Mouse (Mus musculus) c-Kit-positive CD71-negative TER-119-negative erythroid progenitor cells, embryonic 14.5 days (primary cell): ENCODE data around the gene Dbx1.
A peak's percentile ranks its signal among the peaks of the same experiment; 100 is the strongest.

ENCODE experiments used
- DNase-seq: peaks from one replicate; pipeline ENCODE4 v3.0.0-alpha.2; 2013; ENCODE audit warnings: low read depth

The Dbx1 gene

DNA sequence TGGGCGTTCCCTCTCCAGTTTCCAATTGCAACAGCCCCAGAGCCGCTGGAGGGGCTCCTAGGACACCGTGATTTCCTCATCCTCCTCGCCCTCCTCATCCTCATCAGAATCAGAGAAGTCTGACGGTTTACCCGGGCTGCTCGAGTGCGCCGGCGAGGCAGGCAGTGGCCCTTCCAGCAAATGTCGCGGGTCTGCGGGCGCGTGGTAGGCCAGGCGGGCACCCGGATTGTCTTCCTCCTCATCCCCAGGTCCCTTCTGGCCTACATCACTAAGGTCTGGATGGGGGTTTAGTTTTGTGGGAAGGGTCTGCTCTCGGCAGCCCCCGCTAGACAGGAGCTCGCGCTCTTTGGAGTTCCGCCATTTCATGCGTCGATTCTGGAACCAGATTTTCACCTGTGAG is 4.3 kb downstream of the Dbx1 start:
- DNase-seq, result no peak

GRCm38 (mm10) chr7:49631885-49632284 is 4.8 kb downstream of the Dbx1 start:
- no peak for DNase-seq

DNA sequence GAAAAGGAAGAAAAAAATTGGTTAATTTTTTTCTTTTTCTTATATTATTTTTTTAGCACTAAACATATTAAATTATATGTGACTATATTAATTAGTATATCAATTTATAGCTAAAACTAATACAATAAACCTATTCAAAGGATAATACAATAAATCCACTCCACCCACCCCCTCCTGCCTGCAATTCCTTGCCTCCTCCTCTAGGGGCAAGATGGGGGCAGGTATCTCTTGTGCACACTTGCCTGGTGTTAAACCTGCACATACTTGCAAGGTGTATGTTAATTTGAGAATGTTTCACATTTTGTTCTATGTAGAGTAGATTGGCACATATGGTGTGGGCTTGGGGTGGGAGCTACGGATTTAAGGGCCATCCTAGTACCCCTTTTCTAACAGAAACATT is 16.5 kb downstream of the Dbx1 start:
- no peak for DNase-seq

DNA sequence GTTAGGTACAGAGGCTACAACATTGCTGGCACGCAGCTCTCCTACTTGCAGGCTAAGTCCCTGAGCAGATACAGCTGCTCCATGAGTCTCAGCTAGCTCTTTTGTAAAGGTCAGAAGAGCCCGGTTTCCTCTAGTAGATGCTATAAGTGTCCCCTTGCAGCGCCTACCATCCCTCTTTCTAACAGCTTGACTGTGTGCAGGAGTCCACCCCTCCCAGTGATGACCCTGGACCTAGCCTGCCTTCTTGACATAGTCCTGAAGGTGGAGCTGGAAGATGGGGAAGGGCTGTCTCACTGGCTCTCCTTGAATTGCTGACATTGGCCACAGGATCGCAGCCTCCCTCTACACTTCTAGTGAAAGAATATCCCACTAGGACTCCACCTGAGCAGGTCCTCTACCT is 19.6 kb downstream of the Dbx1 start:
- DNase-seq, result no peak

DNA sequence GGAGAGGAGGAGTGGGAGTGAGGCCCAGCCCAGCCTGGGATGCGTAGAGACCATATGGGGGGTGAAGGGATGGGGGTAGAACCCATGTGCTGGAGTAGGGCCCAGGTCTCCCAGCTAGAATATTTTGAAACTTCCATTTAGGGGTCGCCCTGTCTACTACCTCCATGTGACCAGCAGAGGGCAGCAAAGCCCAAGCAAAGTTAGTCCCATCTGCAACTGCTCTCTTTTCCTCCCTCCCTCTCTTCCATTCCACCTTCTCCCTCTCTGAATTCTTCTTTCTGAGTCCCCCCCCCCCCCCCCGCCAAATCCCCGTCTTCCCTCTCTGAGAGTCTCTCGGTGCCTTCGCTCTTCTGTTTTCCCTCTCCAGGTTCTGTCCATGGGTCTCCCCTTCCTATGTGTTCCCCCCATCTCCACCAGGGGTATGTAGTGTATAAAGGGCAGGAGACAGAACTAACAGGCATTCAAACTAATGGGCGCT is 20.4 kb downstream of the Dbx1 start:
- DNase-seq, result peak; percentile 43

DNA sequence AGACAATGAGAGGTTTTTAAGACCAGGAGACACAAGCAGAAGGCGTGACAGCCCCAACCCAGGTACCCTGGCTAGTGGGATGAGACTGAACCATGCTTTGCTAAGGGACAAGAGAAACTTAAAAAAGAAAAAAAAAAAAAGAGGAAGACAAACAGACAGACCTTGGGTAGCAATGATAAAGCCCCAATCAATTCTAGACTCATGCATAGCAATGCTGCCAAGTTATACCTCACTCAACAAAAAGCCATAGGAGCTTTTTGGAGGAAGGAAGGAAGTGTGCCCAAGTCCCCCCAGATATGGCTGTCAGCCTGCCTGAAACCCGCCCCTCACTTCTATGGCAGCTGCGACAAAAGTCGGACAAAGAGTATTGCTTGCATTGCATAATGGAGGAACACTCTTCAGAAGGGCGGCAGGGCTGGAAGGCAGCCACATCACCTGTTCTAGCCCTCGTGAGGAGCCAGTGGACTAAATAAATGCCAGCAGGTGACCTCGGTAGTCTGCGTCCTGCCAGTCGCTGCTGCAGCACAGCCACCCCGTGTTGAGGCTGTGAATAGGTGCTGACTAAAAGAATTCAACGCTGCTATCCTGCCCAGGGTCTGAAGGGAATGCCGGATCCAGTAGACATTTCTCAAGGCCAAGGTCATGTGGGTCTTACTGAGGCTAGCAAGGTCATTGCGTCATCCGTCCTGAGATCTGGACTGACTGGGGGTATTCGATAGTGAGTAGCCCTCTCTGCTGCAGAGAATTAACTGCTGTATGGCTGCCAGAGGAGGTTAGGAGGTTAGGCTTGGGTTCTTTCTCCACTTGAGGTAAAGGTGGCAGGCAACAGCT is 31.5 kb downstream of the Dbx1 start:
- DNase-seq, result no peak

GRCm38 (mm10) chr7:49604244-49604643 is 32.4 kb downstream of the Dbx1 start:
- DNase-seq, result no peak

GRCm38 (mm10) chr7:49601191-49601975 is 35.3 kb downstream of the Dbx1 start:
- DNase-seq, result peak; percentile 46

- no peak for DNase-seq
These were observed 36.7 kb downstream of the Dbx1 start for GRCm38 (mm10) chr7:49599950-49600349.

GRCm38 (mm10) chr7:49598225-49598624 is 38.4 kb downstream of the Dbx1 start:
- DNase-seq, result no peak

GRCm38 (mm10) chr7:49597776-49598175 is 38.9 kb downstream of the Dbx1 start:
- no peak for DNase-seq

GRCm38 (mm10) chr7:49589635-49590034 is 47.0 kb downstream of the Dbx1 start:
- no peak for DNase-seq

DNA sequence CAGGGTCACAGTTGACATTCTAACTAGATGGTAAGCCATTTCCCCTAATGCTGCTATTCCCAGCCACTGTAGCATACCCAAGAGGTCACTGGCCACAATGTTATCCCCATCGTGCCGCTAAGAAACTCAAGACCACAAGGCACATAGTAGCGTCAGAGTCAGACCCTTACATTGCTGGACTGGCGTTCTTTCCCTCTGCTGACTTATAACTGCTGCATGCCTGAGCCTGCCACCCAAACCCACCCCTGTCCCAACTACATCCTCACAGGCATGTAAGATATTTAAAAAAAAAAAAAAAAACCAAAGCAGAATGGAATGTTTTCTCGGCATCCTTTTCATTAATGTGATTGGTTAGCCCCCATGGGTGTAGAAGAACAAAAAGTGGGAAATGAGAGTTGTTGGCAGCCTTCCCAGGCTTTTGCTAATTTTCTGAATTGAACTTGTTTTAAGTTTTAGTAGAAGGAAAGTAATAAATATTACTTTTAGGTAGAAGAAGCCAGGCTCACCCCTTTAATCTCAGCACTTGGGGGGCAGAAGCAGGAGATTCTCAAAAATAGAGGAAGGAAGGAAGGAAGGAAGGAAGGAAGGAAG is 50.0 kb downstream of the Dbx1 start:
- DNase-seq, result no peak

DNA sequence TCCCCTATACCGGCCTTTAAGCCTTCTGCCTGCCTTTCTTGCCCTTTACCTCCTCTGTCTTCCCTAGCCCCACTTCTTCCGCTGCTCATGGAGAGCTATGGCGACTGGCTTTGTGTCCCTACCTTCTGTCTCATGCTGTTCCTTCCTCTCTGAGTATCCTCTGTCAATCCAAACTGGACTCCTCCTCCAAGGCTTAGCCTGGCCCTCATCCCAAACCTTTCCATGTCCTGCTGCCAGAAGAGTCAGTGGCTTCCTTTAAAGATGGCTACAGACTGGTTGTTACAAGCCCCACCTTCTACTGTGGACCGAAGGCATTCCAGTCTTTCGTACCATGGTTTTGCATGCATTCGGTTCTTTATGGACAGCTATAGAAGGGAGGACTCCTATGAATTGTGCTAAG is 53.5 kb downstream of the Dbx1 start:
- no peak for DNase-seq

GRCm38 (mm10) chr7:49582551-49582950 is 54.1 kb downstream of the Dbx1 start:
- DNase-seq, result no peak

DNA sequence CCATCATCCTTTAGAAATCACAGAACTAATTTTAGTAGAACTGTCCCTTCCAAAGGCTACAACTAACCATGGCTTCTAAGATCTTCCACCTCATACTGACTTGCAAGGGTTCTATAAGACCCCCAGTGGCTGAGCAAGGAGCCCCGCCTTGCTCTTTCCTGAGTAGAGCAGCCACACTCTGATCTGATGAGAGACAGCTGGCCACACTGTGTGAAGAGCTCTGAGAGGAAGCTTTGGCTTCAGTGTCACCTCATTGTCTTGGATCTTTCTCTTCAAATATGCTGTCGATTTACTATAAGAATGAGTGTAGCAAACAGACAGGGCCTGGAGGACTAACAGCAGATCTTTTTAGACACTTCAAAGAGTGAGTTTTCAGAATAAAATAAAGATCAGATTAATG is 54.7 kb downstream of the Dbx1 start:
- DNase-seq, result no peak
